Mouse (Mus musculus) heart, postnatal 0 days (tissue): ENCODE data around the gene Shisa6.

Source experiments
- CTCF ChIP-seq: IDR thresholded peaks from 2 replicates; pipeline ENCODE4 v1.5.1; 2016; ENCODE audit warnings: antibody characterized with exemption, control low read depth, low read depth
- EP300 ChIP-seq: IDR thresholded peaks from 2 replicates; pipeline ENCODE4 v1.6.1; 2016; ENCODE audit warnings: antibody characterized with exemption, low read depth

GRCm38 (mm10) chr11:66562274-66562673 is 36.5 kb upstream of the Shisa6 start:
- TF ChIP-seq CTCF (no peak), EP300 (no peak)
